Mouse (Mus musculus) embryonic facial prominence, embryonic 15.5 days (tissue): ENCODE results near the gene Gm5065. TPM values are rescaled to one million over a fixed set of nuclear protein-coding genes. Genes with fewer than 3 reads are reported as not detected.

ENCODE experiments used
- ATAC-seq: fragments of 200-750 bp; cut with Nextera tagmentation; 2 replicates; pipeline ENCODE4 v1.8.0; 2017; ENCODE audit warnings: low read depth, moderate TSS enrichment; ENCODE audit not compliant: insufficient number of reproducible peaks, low FRiP score, low TSS enrichment
- H3K27ac ChIP-seq: fragments of 300-500 bp; sonication (generic); replicated peaks from 2 replicates; pipeline ENCODE4 v1.5.1; 2015; ENCODE audit warnings: mild to moderate bottlenecking, inconsistent platforms
- H3K27me3 ChIP-seq: fragments of 300-500 bp; sonication (generic); 2 replicates; pipeline ENCODE4 v1.6.1; 2015; ENCODE audit warnings: inconsistent platforms
- H3K36me3 ChIP-seq: fragments of 300-500 bp; sonication (generic); 2 replicates; pipeline ENCODE4 v1.6.1; 2015; ENCODE audit warnings: mild to moderate bottlenecking, inconsistent platforms
- H3K4me1 ChIP-seq: fragments of 300-500 bp; sonication (generic); 2 replicates; pipeline ENCODE4 v1.6.1; 2015; ENCODE audit warnings: inconsistent platforms
- H3K4me2 ChIP-seq: fragments of 300-500 bp; sonication (generic); replicated peaks from 2 replicates; pipeline ENCODE4 v1.6.1; 2015; ENCODE audit warnings: mild to moderate bottlenecking, inconsistent platforms
- H3K4me3 ChIP-seq: fragments of 300-500 bp; sonication (generic); replicated peaks from 2 replicates; pipeline ENCODE4 v1.5.1; 2015; ENCODE audit warnings: mild to moderate bottlenecking, inconsistent platforms
- H3K9ac ChIP-seq: fragments of 300-500 bp; sonication (generic); 2 replicates; pipeline ENCODE4 v1.6.1; 2015; ENCODE audit warnings: inconsistent platforms
- H3K9me3 ChIP-seq: fragments of 300-500 bp; sonication (generic); replicated peaks from 2 replicates; pipeline ENCODE4 v1.6.1; 2016; ENCODE audit warnings: inconsistent platforms
- WGBS: fragments of 180-500 bp; shearing (Covaris S2); methylation state at CpG from one replicate; pipeline ENCODE4 v1.1.7; 2015; 5-methylcytosine and 5-hydroxymethylcytosine counted together
- polyA plus RNA-seq: library from polyadenylated mRNA; unstranded; fragments of >200 nt; fragmentation: Nextera tagmentation; extraction: Ambion mirVana; gene quantifications from 2 replicates; pipeline ENCODE4 v1.2.1, GENCODE M21; 2015

Gm5065 gene
- not detected in 2 replicates for polyA plus RNA-seq

- peaks cover 8% of the 10 kb centered on the region; the same call in 1 of the 2 replicates for H3K9me3 ChIP-seq
Measured at GRCm38 (mm10) chr7:5350237-5350636, at the start of gene Gm5065. TSS of gene Gm5065 (plus strand) at chr7:5350537.

GRCm38 (mm10) chr7:5327511-5327910, 22.8 kb upstream of the Gm5065 start:
- Histone ChIP-seq H3K4me1 (no peaks in the 10 kb centered on the region), H3K27ac (no peak overlapping the region), H3K36me3 (no peaks in the 10 kb centered on the region), H3K9me3 (0 out of 2 replicates have a peak, but pooled peaks cover 3% of the 10 kb centered on the region), H3K27me3 (no peaks in the 10 kb centered on the region), H3K4me3 (no peak overlapping the region), H3K4me2 (no peak overlapping the region), H3K9ac (no peak overlapping the region)
- ATAC-seq: no peak
- 73% methylated on average over 1 of the region's 1 CpGs for WGBS

More at GRCm38 (mm10) chr7:5350237-5350636, at the start of gene Gm5065:
- Histone ChIP-seq H3K9ac (no peak within 1 kb of the TSS), H3K36me3 (no peaks in the 10 kb centered on the region), H3K27me3 (no peaks in the 10 kb centered on the region), H3K4me2 (no peak within 1 kb of the TSS), H3K27ac (no peak within 1 kb of the TSS), H3K4me3 (no peak within 1 kb of the TSS), H3K4me1 (no peaks in the 10 kb centered on the region)
- no peak for ATAC-seq
- 86% methylated on average over 1 of the region's 1 CpGs for WGBS

- Histone ChIP-seq H3K9me3 (peaks cover 13% of the 10 kb centered on the region; the same call in 1 of the 2 replicates), H3K27me3 (no peaks in the 10 kb centered on the region), H3K36me3 (no peaks in the 10 kb centered on the region), H3K9ac (no peak within 1 kb of the TSS), H3K4me2 (no peak within 1 kb of the TSS), H3K27ac (no peak within 1 kb of the TSS), H3K4me3 (no peak within 1 kb of the TSS), H3K4me1 (no peaks in the 10 kb centered on the region)
- ATAC-seq: no peak
- WGBS: 82% methylated on average over 4 of the region's 4 CpGs
Measured at GRCm38 (mm10) chr7:5350935-5351334, 598 bp downstream of the Gm5065 start, which contains the start of gene Nlrp2. TSS of gene Nlrp2 (minus strand) at chr7:5351035.

- no peak for ATAC-seq
- 94% methylated on average over 5 of the region's 5 CpGs for WGBS
- Histone ChIP-seq H3K9ac (no peak overlapping the region), H3K27me3 (no peaks in the 10 kb centered on the region), H3K27ac (no peak overlapping the region), H3K9me3 (0 out of 2 replicates have a peak, but pooled peaks cover 14% of the 10 kb centered on the region), H3K4me3 (no peak overlapping the region), H3K36me3 (no peaks in the 10 kb centered on the region), H3K4me1 (no peaks in the 10 kb centered on the region), H3K4me2 (no peak overlapping the region)
Measured at GRCm38 (mm10) chr7:5363599-5363998, 13.3 kb downstream of the Gm5065 start.

- no peak for ATAC-seq
- no peak overlapping the region for H3K4me2 ChIP-seq
- no peaks in the 10 kb centered on the region for H3K27me3 ChIP-seq
- no peaks in the 10 kb centered on the region for H3K36me3 ChIP-seq
- H3K27ac ChIP-seq: no peak overlapping the region
- H3K4me3 ChIP-seq: no peak overlapping the region
- 74% methylated on average over 2 of the region's 2 CpGs for WGBS
- H3K9ac ChIP-seq: no peak overlapping the region
- 0 out of 2 replicates have a peak, but pooled peaks cover 6% of the 10 kb centered on the region for H3K9me3 ChIP-seq
- H3K4me1 ChIP-seq: no peaks in the 10 kb centered on the region
Measured at GRCm38 (mm10) chr7:5366724-5367123, 16.4 kb downstream of the Gm5065 start.

GRCm38 (mm10) chr7:5406201-5406600, 55.9 kb downstream of the Gm5065 start:
- H3K36me3 ChIP-seq: no peaks in the 10 kb centered on the region
- H3K27ac ChIP-seq: no peak overlapping the region
- no peak for ATAC-seq
- H3K27me3 ChIP-seq: no peaks in the 10 kb centered on the region
- WGBS: 29% methylated on average over 2 of the region's 2 CpGs
- H3K9ac ChIP-seq: no peak overlapping the region
- H3K4me1 ChIP-seq: no peaks in the 10 kb centered on the region
- H3K9me3 ChIP-seq: no peaks in the 10 kb centered on the region
- no peak overlapping the region for H3K4me3 ChIP-seq
- no peak overlapping the region for H3K4me2 ChIP-seq

Other genes starting within 250 kb of the Gm5065 start
- gene Rfpl4, start 233.6 kb upstream of the Gm5065 start, polyA plus RNA-seq: not detected in 2 replicates
- gene Rasl2-9, start 224.6 kb upstream of the Gm5065 start, polyA plus RNA-seq: 0.60 and 0.80 TPM in 2 replicates
- not detected in 2 replicates for gene Vmn1r55, start 200.9 kb upstream of the Gm5065 start, polyA plus RNA-seq
- gene Vmn1r56, start 153.8 kb upstream of the Gm5065 start, polyA plus RNA-seq: not detected in 2 replicates
- not detected in 2 replicates for gene Vmn1r57, start 132.0 kb upstream of the Gm5065 start, polyA plus RNA-seq
- not detected in 2 replicates for gene Nlrp2, start 498 bp downstream of the Gm5065 start, polyA plus RNA-seq
- gene Vmn1r58, start 62.9 kb downstream of the Gm5065 start, polyA plus RNA-seq: 0.04 TPM in 1 of 2 replicates, not detected in the other
- gene Vmn1r59, start 106.2 kb downstream of the Gm5065 start, polyA plus RNA-seq: not detected in 2 replicates
- gene Vmn2r28, start 143.4 kb downstream of the Gm5065 start, polyA plus RNA-seq: not detected in 2 replicates
- gene Vmn1r60, start 196.8 kb downstream of the Gm5065 start, polyA plus RNA-seq: not detected in 2 replicates